Mouse (Mus musculus): ENCODE measurements around the gene Armh4. TPM values are rescaled to one million over a fixed set of nuclear protein-coding genes. Genes with fewer than 3 reads are reported as not detected.
"Not testable (repeated sequence)": the region's sequence is repeated elsewhere in the genome, so short reads cannot be mapped to it uniquely, and the experiment has no call there.

The Armh4 gene
- total and polyA plus RNA-seq, 2 experiments from 2014 or later = 12.7 to 29.2 TPM

DNA sequence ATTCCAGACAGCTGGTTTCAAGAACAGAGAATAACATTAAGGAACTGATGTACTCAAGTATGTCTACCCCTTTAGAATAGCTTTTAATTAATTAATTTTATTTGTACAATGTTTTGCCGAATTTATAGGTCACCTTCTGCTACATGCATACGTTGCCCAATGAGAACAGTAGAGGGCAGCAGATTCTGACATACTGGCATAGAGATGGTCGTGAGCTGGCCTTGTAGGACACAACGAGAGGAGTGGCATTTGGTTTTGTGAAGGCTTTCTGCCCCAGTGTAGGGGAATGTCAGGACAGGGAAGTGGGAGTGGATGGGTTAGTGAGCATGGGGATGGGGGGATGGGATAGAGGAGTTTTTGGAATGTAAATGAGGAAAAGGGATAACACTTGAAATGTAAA, 18.3 kb upstream of the Armh4 start:
- H3K9me3 ChIP-seq (replicated peaks; ENCODE audit: control insufficient read depth, low read length) = no peaks in the 10 kb centered on the region
- H3K4me3 ChIP-seq (ENCODE audit: low read depth, low read length) = no peak overlapping the region
- peak; percentile 52 for DNase-seq (ENCODE audit: low spot score)
- H3K27me3 ChIP-seq (ENCODE audit: control insufficient read depth, insufficient read depth, low read length) = no peaks in the 10 kb centered on the region
- ATAC-seq (ENCODE audit: insufficient read depth, low read depth) = no peak
- H3K36me3 ChIP-seq (replicated peaks; ENCODE audit: control insufficient read depth, insufficient read depth, low read length) = no peaks in the 10 kb centered on the region
- WGBS = 9% methylated on average over 4 of the region's 4 CpGs
- TF ChIP-seq CTCF (IDR thresholded peaks at IDR 0.05; ENCODE audit: low read depth) (peak; percentile 79), EP300 (IDR thresholded peaks at IDR 0.05; ENCODE audit: low read depth) (no peak)
- no peak overlapping the region for H3K9ac ChIP-seq (replicated peaks; ENCODE audit: low read depth, low read length)
- H3K4me1 ChIP-seq (ENCODE audit: control insufficient read depth, insufficient read depth) = no peaks in the 10 kb centered on the region
- no peak overlapping the region for H3K27ac ChIP-seq (ENCODE audit: low read depth)
- no peak overlapping the region for H3K4me2 ChIP-seq (ENCODE audit: low read depth, low read length)

DNA sequence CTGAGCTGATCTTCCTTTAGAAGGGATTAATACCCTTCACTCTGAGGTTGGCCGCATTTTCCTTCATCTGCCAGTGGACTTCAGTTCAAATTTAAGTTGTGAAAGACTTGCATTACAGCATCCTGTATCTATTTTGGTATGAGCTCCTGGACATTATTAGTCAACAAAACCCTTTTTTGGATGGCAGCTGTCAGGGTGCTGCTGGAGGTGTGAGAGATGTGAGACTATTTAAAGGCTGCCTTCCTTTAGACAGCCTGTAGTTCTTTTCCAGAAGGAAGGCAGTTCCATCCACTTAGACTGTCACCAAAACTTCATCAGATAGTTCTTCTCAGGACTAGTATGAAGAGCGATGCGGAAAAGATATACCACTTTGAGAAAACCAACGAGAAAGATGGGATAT, 10.8 kb upstream of the Armh4 start:
- Histone ChIP-seq H3K4me3 (ENCODE audit: low read depth, low read length) (no peak overlapping the region), H3K36me3 (replicated peaks; ENCODE audit: control insufficient read depth, insufficient read depth, low read length) (no peaks in the 10 kb centered on the region), H3K27ac (ENCODE audit: low read depth) (peak overlapping the region; percentile 62), H3K9me3 (replicated peaks; ENCODE audit: control insufficient read depth, low read length) (no peaks in the 10 kb centered on the region), H3K4me1 (ENCODE audit: control insufficient read depth, insufficient read depth) (peaks cover 9% of the 10 kb centered on the region), H3K4me2 (ENCODE audit: low read depth, low read length) (peak overlapping the region; percentile 27; the same call in 1 of the 2 replicates), H3K27me3 (ENCODE audit: control insufficient read depth, insufficient read depth, low read length) (no peaks in the 10 kb centered on the region), H3K9ac (replicated peaks; ENCODE audit: low read depth, low read length) (no peak overlapping the region)
- TF ChIP-seq CTCF (IDR thresholded peaks at IDR 0.05; ENCODE audit: low read depth) = no peak
- TF ChIP-seq EP300 (IDR thresholded peaks at IDR 0.05; ENCODE audit: low read depth) = no peak
- peak; percentile 29 for DNase-seq (ENCODE audit: low spot score)
- peak; percentile 60 for ATAC-seq (ENCODE audit: insufficient read depth, low read depth)
- 30% methylated on average over 4 of the region's 4 CpGs for WGBS

DNA sequence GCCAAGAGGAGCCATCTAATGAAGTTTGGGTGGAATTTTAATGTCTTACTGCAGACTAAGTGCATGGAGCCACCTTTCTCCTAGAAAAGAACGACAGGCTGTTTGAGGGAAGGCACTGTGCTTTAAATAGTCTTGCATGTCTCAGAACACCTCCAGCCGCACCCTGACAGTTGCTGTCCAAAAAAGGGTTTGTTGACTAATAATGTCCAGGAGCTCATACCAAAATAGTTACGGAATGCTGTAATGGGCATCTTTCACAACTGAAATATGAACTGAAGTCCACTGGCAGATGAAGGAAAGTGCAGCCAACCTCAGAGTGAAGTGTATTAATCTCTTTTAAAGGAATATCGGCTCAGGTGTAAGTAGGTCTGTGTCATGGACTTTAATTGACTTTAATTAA, 7.4 kb upstream of the Armh4 start:
- 26% methylated on average over 4 of the region's 4 CpGs for WGBS
- H3K4me1 ChIP-seq (ENCODE audit: control insufficient read depth, insufficient read depth) = peaks cover 9% of the 10 kb centered on the region
- ATAC-seq (ENCODE audit: insufficient read depth, low read depth) (peak; percentile 72), DNase-seq (ENCODE audit: low spot score) (peak; percentile 58)
- no peaks in the 10 kb centered on the region for H3K9me3 ChIP-seq (replicated peaks; ENCODE audit: control insufficient read depth, low read length)
- H3K36me3 ChIP-seq (replicated peaks; ENCODE audit: control insufficient read depth, insufficient read depth, low read length) = no peaks in the 10 kb centered on the region
- peak overlapping the region; percentile 81 for H3K27ac ChIP-seq (ENCODE audit: low read depth)
- H3K27me3 ChIP-seq (ENCODE audit: control insufficient read depth, insufficient read depth, low read length) = no peaks in the 10 kb centered on the region
- no peak overlapping the region; the same call in 1 of the 2 replicates for H3K4me2 ChIP-seq (ENCODE audit: low read depth, low read length)
- TF ChIP-seq EP300 (IDR thresholded peaks at IDR 0.05; ENCODE audit: low read depth) = no peak
- no peak for TF ChIP-seq CTCF (IDR thresholded peaks at IDR 0.05; ENCODE audit: low read depth)
- H3K4me3 ChIP-seq (ENCODE audit: low read depth, low read length) = no peak overlapping the region
- no peak overlapping the region for H3K9ac ChIP-seq (replicated peaks; ENCODE audit: low read depth, low read length)

DNA sequence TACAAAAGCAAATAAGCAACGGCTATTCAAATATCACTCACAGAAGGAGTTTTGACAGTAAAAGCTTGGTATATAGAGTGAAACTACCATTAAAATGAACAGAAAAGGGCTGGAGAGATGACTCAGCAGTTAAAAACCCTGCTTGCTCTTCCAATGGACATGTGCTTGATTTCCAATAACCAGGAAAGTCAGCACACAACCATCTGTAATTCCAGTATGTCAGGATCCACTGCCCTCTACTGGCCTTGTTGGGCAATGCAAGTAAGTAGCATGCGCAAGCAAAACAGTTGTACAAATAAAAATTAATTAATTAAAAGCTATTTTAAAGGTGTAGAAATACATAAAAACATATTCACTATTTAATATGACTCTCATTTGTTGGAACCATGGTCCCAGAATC, 2.6 kb upstream of the Armh4 start:
- DNase-seq (ENCODE audit: low spot score) (peak; percentile 47), ATAC-seq (ENCODE audit: insufficient read depth, low read depth) (no peak)
- H3K9ac ChIP-seq (replicated peaks; ENCODE audit: low read depth, low read length) = no peak overlapping the region
- H3K36me3 ChIP-seq (replicated peaks; ENCODE audit: control insufficient read depth, insufficient read depth, low read length) = no peaks in the 10 kb centered on the region
- no peak overlapping the region for H3K4me3 ChIP-seq (ENCODE audit: low read depth, low read length)
- H3K4me2 ChIP-seq (ENCODE audit: low read depth, low read length) = no peak overlapping the region
- H3K9me3 ChIP-seq (replicated peaks; ENCODE audit: control insufficient read depth, low read length) = no peaks in the 10 kb centered on the region
- TF ChIP-seq CTCF (IDR thresholded peaks at IDR 0.05; ENCODE audit: low read depth) (peak; percentile 84), EP300 (IDR thresholded peaks at IDR 0.05; ENCODE audit: low read depth) (no peak)
- no peaks in the 10 kb centered on the region for H3K27me3 ChIP-seq (ENCODE audit: control insufficient read depth, insufficient read depth, low read length)
- 63% methylated on average over 2 of the region's 2 CpGs for WGBS
- peaks cover 9% of the 10 kb centered on the region; the same call in 1 of the 2 replicates for H3K4me1 ChIP-seq (ENCODE audit: control insufficient read depth, insufficient read depth)
- H3K27ac ChIP-seq (ENCODE audit: low read depth) = no peak overlapping the region

DNA sequence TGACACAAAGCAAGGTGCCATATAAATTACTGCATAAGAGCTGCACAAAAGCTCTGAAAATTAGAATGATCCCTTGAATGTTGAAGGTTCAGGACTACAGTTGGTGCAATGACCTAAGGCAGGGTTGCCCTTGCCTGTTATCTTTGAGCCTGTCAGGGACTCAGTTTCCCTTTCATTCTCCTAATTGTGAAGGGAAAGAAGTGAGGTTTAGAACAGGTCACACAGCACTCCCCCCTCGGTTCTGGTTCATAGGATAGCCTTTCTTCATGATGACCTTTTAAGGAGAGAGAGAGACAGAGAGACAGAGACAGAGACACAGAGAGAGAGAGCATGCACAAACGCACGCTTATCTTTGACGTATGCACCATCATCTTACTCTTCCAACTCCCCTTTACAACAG, 683 bp upstream of the Armh4 start:
- Histone ChIP-seq H3K9ac (replicated peaks; ENCODE audit: low read depth, low read length) (no peak overlapping the region), H3K36me3 (replicated peaks; ENCODE audit: control insufficient read depth, insufficient read depth, low read length) (no peaks in the 10 kb centered on the region), H3K27ac (ENCODE audit: low read depth) (0 out of 2 replicates have a peak overlapping the region, but pooled peaks have one; percentile 68), H3K4me3 (ENCODE audit: low read depth, low read length) (0 out of 2 replicates have a peak overlapping the region, but pooled peaks have one; percentile 58), H3K27me3 (ENCODE audit: control insufficient read depth, insufficient read depth, low read length) (no peaks in the 10 kb centered on the region), H3K4me1 (ENCODE audit: control insufficient read depth, insufficient read depth) (peaks cover 6% of the 10 kb centered on the region; the same call in 1 of the 2 replicates), H3K9me3 (replicated peaks; ENCODE audit: control insufficient read depth, low read length) (no peaks in the 10 kb centered on the region), H3K4me2 (ENCODE audit: low read depth, low read length) (peak overlapping the region; percentile 65; the same call in 1 of the 2 replicates)
- DNase-seq (ENCODE audit: low spot score) (no peak), ATAC-seq (ENCODE audit: insufficient read depth, low read depth) (no peak)
- TF ChIP-seq CTCF (IDR thresholded peaks at IDR 0.05; ENCODE audit: low read depth) = no peak
- TF ChIP-seq EP300 (IDR thresholded peaks at IDR 0.05; ENCODE audit: low read depth) = no peak
- WGBS = 65% methylated on average over 4 of the region's 4 CpGs

DNA sequence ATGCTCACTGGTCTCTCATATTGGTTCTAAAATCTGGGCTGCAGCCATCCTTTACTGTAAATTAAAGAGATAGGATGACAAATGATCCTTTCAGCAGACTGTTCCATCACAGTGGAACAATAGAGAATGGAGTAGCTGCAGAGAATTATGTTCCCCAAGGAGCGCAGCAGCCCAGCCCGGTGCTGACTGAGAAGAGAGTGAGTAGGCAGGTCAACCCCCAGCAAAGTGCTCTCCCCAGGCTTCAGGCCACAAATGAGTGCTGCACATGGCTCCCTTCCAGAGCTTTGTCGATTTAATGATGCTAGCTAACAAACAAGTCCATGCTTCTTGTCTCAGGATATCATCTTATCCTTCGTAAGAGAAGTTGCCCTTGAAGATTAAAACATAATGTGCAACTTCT, 2.8 kb downstream of the Armh4 start:
- H3K27me3 ChIP-seq (ENCODE audit: control insufficient read depth, insufficient read depth, low read length) = no peaks in the 10 kb centered on the region
- no peak overlapping the region for H3K9ac ChIP-seq (replicated peaks; ENCODE audit: low read depth, low read length)
- H3K4me2 ChIP-seq (ENCODE audit: low read depth, low read length) = no peak overlapping the region
- peaks cover 6% of the 10 kb centered on the region; the same call in 1 of the 2 replicates for H3K4me1 ChIP-seq (ENCODE audit: control insufficient read depth, insufficient read depth)
- no peak for DNase-seq (ENCODE audit: low spot score)
- no peak overlapping the region for H3K4me3 ChIP-seq (ENCODE audit: low read depth, low read length)
- no peaks in the 10 kb centered on the region for H3K36me3 ChIP-seq (replicated peaks; ENCODE audit: control insufficient read depth, insufficient read depth, low read length)
- no peak for ATAC-seq (ENCODE audit: insufficient read depth, low read depth)
- no peaks in the 10 kb centered on the region for H3K9me3 ChIP-seq (replicated peaks; ENCODE audit: control insufficient read depth, low read length)
- H3K27ac ChIP-seq (ENCODE audit: low read depth) = no peak overlapping the region
- no peak for TF ChIP-seq EP300 (IDR thresholded peaks at IDR 0.05; ENCODE audit: low read depth)
- no peak for TF ChIP-seq CTCF (IDR thresholded peaks at IDR 0.05; ENCODE audit: low read depth)
- 48% methylated on average over 4 of the region's 4 CpGs for WGBS

DNA sequence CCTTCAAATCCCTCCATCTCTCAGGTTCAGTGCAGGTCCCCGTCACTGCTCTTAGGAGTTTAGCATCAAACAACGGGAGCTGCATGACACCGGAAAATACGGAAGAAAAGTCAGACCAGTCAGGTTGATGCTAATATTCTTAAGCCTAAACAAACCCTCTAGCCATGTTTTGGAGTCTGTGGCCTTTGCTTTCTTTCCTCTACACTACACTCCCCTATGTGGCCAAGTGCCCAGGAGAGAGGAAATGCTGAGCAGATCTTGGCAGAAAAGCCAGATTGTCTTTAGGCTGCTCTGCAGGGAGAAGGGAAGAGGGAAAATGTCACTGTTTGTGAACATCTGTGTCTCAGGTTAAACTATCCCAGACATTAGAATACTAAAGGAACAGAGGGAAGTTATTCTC, 5.6 kb downstream of the Armh4 start:
- H3K27ac ChIP-seq (ENCODE audit: low read depth); H3K27me3 ChIP-seq (ENCODE audit: control insufficient read depth, insufficient read depth, low read length); H3K9me3 ChIP-seq (replicated peaks; ENCODE audit: control insufficient read depth, low read length); H3K4me2 ChIP-seq (ENCODE audit: low read depth, low read length); ATAC-seq (ENCODE audit: insufficient read depth, low read depth); H3K4me1 ChIP-seq (ENCODE audit: control insufficient read depth, insufficient read depth); DNase-seq (ENCODE audit: low spot score); H3K36me3 ChIP-seq (replicated peaks; ENCODE audit: control insufficient read depth, insufficient read depth, low read length); H3K9ac ChIP-seq (replicated peaks; ENCODE audit: low read depth, low read length); H3K4me3 ChIP-seq (ENCODE audit: low read depth, low read length): not testable (repeated sequence)
- WGBS = 55% methylated on average over 4 of the region's 4 CpGs
